Mouse (Mus musculus): ENCODE measurements at regions not wholly inside any gene's neighbourhood (a gene's known extent, or its start where the extent isn't known, plus 50 kb on each side); places are given as distances from the start of the nearest gene placed in this dataset.

GRCm38 (mm10) chr10:17608220-17608619 lies 114.8 kb upstream of the Cited2 start:
- no peak overlapping the region for H3K9ac ChIP-seq (replicated peaks)
- H3K4me1 ChIP-seq (ENCODE audit: insufficient read depth), result no peaks in the 10 kb centered on the region
- WGBS (ENCODE audit: insufficient replicate concordance), result 58% methylated on average over 7 of the region's 7 CpGs
- TF ChIP-seq CTCF (IDR thresholded peaks at IDR 0.05; ENCODE audit: low read depth), result no peak
- no peak for TF ChIP-seq EP300 (IDR thresholded peaks at IDR 0.05; ENCODE audit: low read depth)
- H3K9me3 ChIP-seq (ENCODE audit: low read length), result no peaks in the 10 kb centered on the region
- DNase-seq, result no peak
- H3K27ac ChIP-seq (ENCODE audit: low read depth), result no peak overlapping the region
- no peak overlapping the region for H3K4me3 ChIP-seq (ENCODE audit: low read depth, low read length)
- no peak overlapping the region for H3K4me2 ChIP-seq (ENCODE audit: low read depth, low read length)
- H3K36me3 ChIP-seq (replicated peaks; ENCODE audit: insufficient read depth, low read length), result no peaks in the 10 kb centered on the region
- no peaks in the 10 kb centered on the region for H3K27me3 ChIP-seq (ENCODE audit: insufficient read depth, low read length)
- no peak for ATAC-seq

- 74% methylated on average over 7 of the region's 7 CpGs for WGBS (ENCODE audit: insufficient replicate concordance)
- H3K4me1 ChIP-seq (ENCODE audit: insufficient read depth), result no peaks in the 10 kb centered on the region
- H3K4me2 ChIP-seq (ENCODE audit: low read depth, low read length), result no peak overlapping the region
- TF ChIP-seq CTCF (IDR thresholded peaks at IDR 0.05; ENCODE audit: low read depth) (no peak), EP300 (IDR thresholded peaks at IDR 0.05; ENCODE audit: low read depth) (no peak)
- no peak overlapping the region for H3K9ac ChIP-seq (replicated peaks)
- DNase-seq (no peak), ATAC-seq (no peak)
- no peaks in the 10 kb centered on the region for H3K9me3 ChIP-seq (ENCODE audit: low read length)
- no peaks in the 10 kb centered on the region for H3K27me3 ChIP-seq (ENCODE audit: insufficient read depth, low read length)
- no peak overlapping the region for H3K27ac ChIP-seq (ENCODE audit: low read depth)
- H3K4me3 ChIP-seq (ENCODE audit: low read depth, low read length), result no peak overlapping the region
- H3K36me3 ChIP-seq (replicated peaks; ENCODE audit: insufficient read depth, low read length), result no peaks in the 10 kb centered on the region
Observed at GRCm38 (mm10) chr10:17610592-17610991, 112.4 kb upstream of the Cited2 start.

GRCm38 (mm10) chr10:17613281-17613680 lies 109.7 kb upstream of the Cited2 start:
- Histone ChIP-seq H3K27ac (ENCODE audit: low read depth) (no peak overlapping the region), H3K4me1 (ENCODE audit: insufficient read depth) (no peaks in the 10 kb centered on the region), H3K36me3 (replicated peaks; ENCODE audit: insufficient read depth, low read length) (no peaks in the 10 kb centered on the region), H3K9ac (replicated peaks) (no peak overlapping the region), H3K27me3 (ENCODE audit: insufficient read depth, low read length) (no peaks in the 10 kb centered on the region), H3K4me2 (ENCODE audit: low read depth, low read length) (no peak overlapping the region), H3K9me3 (ENCODE audit: low read length) (no peaks in the 10 kb centered on the region), H3K4me3 (ENCODE audit: low read depth, low read length) (no peak overlapping the region)
- TF ChIP-seq EP300 (IDR thresholded peaks at IDR 0.05; ENCODE audit: low read depth), result no peak
- no peak for TF ChIP-seq CTCF (IDR thresholded peaks at IDR 0.05; ENCODE audit: low read depth)
- ATAC-seq, result 0 out of 2 replicates have a peak, but pooled peaks have one; percentile 25
- DNase-seq, result no peak
- WGBS (ENCODE audit: insufficient replicate concordance), result 60% methylated on average over 3 of the region's 3 CpGs

- 58% methylated on average over 1 of the region's 1 CpGs for WGBS (ENCODE audit: insufficient replicate concordance)
- TF ChIP-seq CTCF (IDR thresholded peaks at IDR 0.05; ENCODE audit: low read depth) (no peak), EP300 (IDR thresholded peaks at IDR 0.05; ENCODE audit: low read depth) (no peak)
- no peak for DNase-seq
- no peaks in the 10 kb centered on the region for H3K36me3 ChIP-seq (replicated peaks; ENCODE audit: insufficient read depth, low read length)
- no peak overlapping the region for H3K4me2 ChIP-seq (ENCODE audit: low read depth, low read length)
- no peaks in the 10 kb centered on the region for H3K9me3 ChIP-seq (ENCODE audit: low read length)
- H3K27ac ChIP-seq (ENCODE audit: low read depth), result no peak overlapping the region
- no peak overlapping the region for H3K4me3 ChIP-seq (ENCODE audit: low read depth, low read length)
- no peak overlapping the region for H3K9ac ChIP-seq (replicated peaks)
- no peaks in the 10 kb centered on the region for H3K27me3 ChIP-seq (ENCODE audit: insufficient read depth, low read length)
- no peaks in the 10 kb centered on the region for H3K4me1 ChIP-seq (ENCODE audit: insufficient read depth)
- ATAC-seq, result no peak
Observed at GRCm38 (mm10) chr10:17618024-17618423, 105.0 kb upstream of the Cited2 start.

- no peak overlapping the region for H3K4me2 ChIP-seq (ENCODE audit: low read depth, low read length)
- no peaks in the 10 kb centered on the region for H3K9me3 ChIP-seq (ENCODE audit: low read length)
- H3K4me3 ChIP-seq (ENCODE audit: low read depth, low read length), result no peak overlapping the region
- no peak overlapping the region for H3K27ac ChIP-seq (ENCODE audit: low read depth)
- no peaks in the 10 kb centered on the region for H3K36me3 ChIP-seq (replicated peaks; ENCODE audit: insufficient read depth, low read length)
- H3K9ac ChIP-seq (replicated peaks), result no peak overlapping the region
- TF ChIP-seq EP300 (IDR thresholded peaks at IDR 0.05; ENCODE audit: low read depth), result no peak
- no peak for TF ChIP-seq CTCF (IDR thresholded peaks at IDR 0.05; ENCODE audit: low read depth)
- ATAC-seq, result no peak
- DNase-seq, result no peak
- no peaks in the 10 kb centered on the region for H3K27me3 ChIP-seq (ENCODE audit: insufficient read depth, low read length)
- no peaks in the 10 kb centered on the region for H3K4me1 ChIP-seq (ENCODE audit: insufficient read depth)
- WGBS (ENCODE audit: insufficient replicate concordance), result 57% methylated on average over 3 of the region's 3 CpGs
Observed at GRCm38 (mm10) chr10:17619617-17620016, 103.4 kb upstream of the Cited2 start.

GRCm38 (mm10) chr10:17621703-17622385 lies 101.2 kb upstream of the Cited2 start:
- Histone ChIP-seq H3K27me3 (ENCODE audit: insufficient read depth, low read length) (no peaks in the 10 kb centered on the region), H3K27ac (ENCODE audit: low read depth) (no peak overlapping the region), H3K4me3 (ENCODE audit: low read depth, low read length) (no peak overlapping the region), H3K4me1 (ENCODE audit: insufficient read depth) (no peaks in the 10 kb centered on the region), H3K9ac (replicated peaks) (no peak overlapping the region), H3K4me2 (ENCODE audit: low read depth, low read length) (no peak overlapping the region), H3K36me3 (replicated peaks; ENCODE audit: insufficient read depth, low read length) (no peaks in the 10 kb centered on the region), H3K9me3 (ENCODE audit: low read length) (no peaks in the 10 kb centered on the region)
- DNase-seq (no peak), ATAC-seq (no peak)
- TF ChIP-seq EP300 (IDR thresholded peaks at IDR 0.05; ENCODE audit: low read depth), result no peak
- TF ChIP-seq CTCF (IDR thresholded peaks at IDR 0.05; ENCODE audit: low read depth), result no peak
- WGBS (ENCODE audit: insufficient replicate concordance), result 58% methylated on average over 5 of the region's 5 CpGs

All from liver, postnatal 0 days (tissue).